Mouse (Mus musculus) erythroblast, embryonic 14.5 days (primary cell): ENCODE measurements around the gene Lamtor5.

Source experiments
- GATA1 ChIP-seq: IDR thresholded peaks from 2 replicates; pipeline ENCODE4 v1.6.1; 2012; ENCODE audit warnings: low read length, inconsistent platforms, mixed read lengths
- TAL1 ChIP-seq: IDR thresholded peaks from 3 replicates; pipeline ENCODE4 v1.6.1; 2012; ENCODE audit warnings: low read length, inconsistent platforms, mixed read lengths

- no peak for TF ChIP-seq TAL1
- TF ChIP-seq GATA1, result no peak
Observed at GRCm38 (mm10) chr3:107256724-107257123, 21.9 kb upstream of the Lamtor5 start.
